Mouse (Mus musculus): ENCODE data around the gene Tmem201. TPM values are rescaled to one million over a fixed set of nuclear protein-coding genes. Genes with fewer than 3 reads are reported as not detected.

The Tmem201 gene
- polyA plus RNA-seq, 1 experiment from 2014 or later, result 52.1 TPM

GRCm38 (mm10) chr4:149739478-149739877 is 1.6 kb upstream of the Tmem201 start:
- no peak overlapping the region for H3K27ac ChIP-seq
- DNase-seq (ENCODE audit: low spot score), result no peak
- peaks cover 47% of the 10 kb centered on the region for H3K36me3 ChIP-seq
- 81% methylated on average over 5 of the region's 5 CpGs for WGBS
- H3K4me1 ChIP-seq, result peaks cover 35% of the 10 kb centered on the region
- H3K27me3 ChIP-seq (ENCODE audit: low read depth, poor library complexity, severe bottlenecking), result no peaks in the 10 kb centered on the region
- no peaks in the 10 kb centered on the region for H3K9me3 ChIP-seq (replicated peaks)
- H3K4me3 ChIP-seq, result no peak overlapping the region

- peak overlapping the region; percentile 88 for H3K4me3 ChIP-seq
- peaks cover 36% of the 10 kb centered on the region for H3K36me3 ChIP-seq
- no peak for DNase-seq (ENCODE audit: low spot score)
- no peaks in the 10 kb centered on the region for H3K27me3 ChIP-seq (ENCODE audit: low read depth, poor library complexity, severe bottlenecking)
- H3K9me3 ChIP-seq (replicated peaks), result no peaks in the 10 kb centered on the region
- H3K27ac ChIP-seq, result peak overlapping the region; percentile 96; the same call in 1 of the 2 replicates
- WGBS, result 49% methylated on average over 4 of the region's 4 CpGs
- peaks cover 60% of the 10 kb centered on the region for H3K4me1 ChIP-seq
These were observed 1.3 kb downstream of the Tmem201 start for GRCm38 (mm10) chr4:149736581-149736980.

- H3K9me3 ChIP-seq (replicated peaks), result no peaks in the 10 kb centered on the region
- H3K27me3 ChIP-seq (ENCODE audit: low read depth, poor library complexity, severe bottlenecking), result no peaks in the 10 kb centered on the region
- no peak for DNase-seq (ENCODE audit: low spot score)
- WGBS, result 89% methylated on average over 5 of the region's 5 CpGs
- peaks cover 61% of the 10 kb centered on the region for H3K4me1 ChIP-seq
- peak overlapping the region; percentile 88; the same call in 1 of the 2 replicates for H3K4me3 ChIP-seq
- H3K27ac ChIP-seq, result no peak overlapping the region
- H3K36me3 ChIP-seq, result peaks cover 39% of the 10 kb centered on the region
These were observed 2.1 kb downstream of the Tmem201 start for GRCm38 (mm10) chr4:149735624-149736250.

- Histone ChIP-seq H3K4me3 (0 out of 2 replicates have a peak overlapping the region, but pooled peaks have one; percentile 9), H3K27ac (0 out of 2 replicates have a peak overlapping the region, but pooled peaks have one; percentile 11), H3K27me3 (ENCODE audit: low read depth, poor library complexity, severe bottlenecking) (no peaks in the 10 kb centered on the region), H3K9me3 (replicated peaks) (no peaks in the 10 kb centered on the region), H3K36me3 (peaks cover 48% of the 10 kb centered on the region), H3K4me1 (peaks cover 63% of the 10 kb centered on the region)
- WGBS, result 87% methylated on average over 10 of the region's 10 CpGs
- DNase-seq (ENCODE audit: low spot score), result no peak
These were observed 2.9 kb downstream of the Tmem201 start for GRCm38 (mm10) chr4:149734730-149735475.

- Histone ChIP-seq H3K4me3 (no peak overlapping the region), H3K27me3 (ENCODE audit: low read depth, poor library complexity, severe bottlenecking) (no peaks in the 10 kb centered on the region), H3K9me3 (replicated peaks) (no peaks in the 10 kb centered on the region), H3K36me3 (peaks cover 54% of the 10 kb centered on the region), H3K4me1 (peaks cover 68% of the 10 kb centered on the region), H3K27ac (0 out of 2 replicates have a peak overlapping the region, but pooled peaks have one; percentile 50)
- DNase-seq (ENCODE audit: low spot score), result no peak
- WGBS, result 88% methylated on average over 6 of the region's 6 CpGs
These were observed 3.6 kb downstream of the Tmem201 start for GRCm38 (mm10) chr4:149734246-149734645.

- no peaks in the 10 kb centered on the region for H3K9me3 ChIP-seq (replicated peaks)
- peak overlapping the region; percentile 50; the same call in 1 of the 2 replicates for H3K27ac ChIP-seq
- H3K27me3 ChIP-seq (ENCODE audit: low read depth, poor library complexity, severe bottlenecking), result no peaks in the 10 kb centered on the region
- H3K4me1 ChIP-seq, result peaks cover 72% of the 10 kb centered on the region
- H3K4me3 ChIP-seq, result no peak overlapping the region
- 47% methylated on average over 6 of the region's 6 CpGs for WGBS
- DNase-seq (ENCODE audit: low spot score), result no peak
- peaks cover 59% of the 10 kb centered on the region for H3K36me3 ChIP-seq
These were observed 4.1 kb downstream of the Tmem201 start for GRCm38 (mm10) chr4:149733748-149734147.

GRCm38 (mm10) chr4:149732800-149733199 is 5.0 kb downstream of the Tmem201 start:
- WGBS, result 88% methylated on average over 10 of the region's 10 CpGs
- H3K9me3 ChIP-seq (replicated peaks), result no peaks in the 10 kb centered on the region
- no peak for DNase-seq (ENCODE audit: low spot score)
- H3K27ac ChIP-seq, result no peak overlapping the region; the same call in 1 of the 2 replicates
- H3K4me3 ChIP-seq, result no peak overlapping the region
- H3K36me3 ChIP-seq, result peaks cover 69% of the 10 kb centered on the region
- no peaks in the 10 kb centered on the region for H3K27me3 ChIP-seq (ENCODE audit: low read depth, poor library complexity, severe bottlenecking)
- H3K4me1 ChIP-seq, result peaks cover 66% of the 10 kb centered on the region

GRCm38 (mm10) chr4:149732313-149732712 is 5.5 kb downstream of the Tmem201 start:
- WGBS, result 93% methylated on average over 3 of the region's 3 CpGs
- Histone ChIP-seq H3K27ac (no peak overlapping the region; the same call in 1 of the 2 replicates), H3K4me1 (peaks cover 66% of the 10 kb centered on the region), H3K36me3 (peaks cover 73% of the 10 kb centered on the region), H3K27me3 (ENCODE audit: low read depth, poor library complexity, severe bottlenecking) (no peaks in the 10 kb centered on the region), H3K4me3 (no peak overlapping the region), H3K9me3 (replicated peaks) (no peaks in the 10 kb centered on the region)
- no peak for DNase-seq (ENCODE audit: low spot score)

GRCm38 (mm10) chr4:149730827-149731226 is 7.0 kb downstream of the Tmem201 start:
- peaks cover 86% of the 10 kb centered on the region for H3K36me3 ChIP-seq
- no peaks in the 10 kb centered on the region for H3K9me3 ChIP-seq (replicated peaks)
- no peak overlapping the region for H3K27ac ChIP-seq
- WGBS, result 82% methylated on average over 7 of the region's 7 CpGs
- no peak overlapping the region for H3K4me3 ChIP-seq
- peaks cover 55% of the 10 kb centered on the region for H3K4me1 ChIP-seq
- no peaks in the 10 kb centered on the region for H3K27me3 ChIP-seq (ENCODE audit: low read depth, poor library complexity, severe bottlenecking)
- no peak for DNase-seq (ENCODE audit: low spot score)

- Histone ChIP-seq H3K27me3 (ENCODE audit: low read depth, poor library complexity, severe bottlenecking) (no peaks in the 10 kb centered on the region), H3K27ac (no peak overlapping the region; the same call in 1 of the 2 replicates), H3K4me3 (no peak overlapping the region), H3K4me1 (peaks cover 38% of the 10 kb centered on the region), H3K9me3 (replicated peaks) (no peaks in the 10 kb centered on the region), H3K36me3 (peaks cover 90% of the 10 kb centered on the region)
- DNase-seq (ENCODE audit: low spot score), result no peak
- 91% methylated on average over 8 of the region's 8 CpGs for WGBS
These were observed 9.0 kb downstream of the Tmem201 start for GRCm38 (mm10) chr4:149728810-149729209.

- Histone ChIP-seq H3K4me1 (peaks cover 26% of the 10 kb centered on the region), H3K4me3 (no peak overlapping the region), H3K36me3 (peaks cover 99% of the 10 kb centered on the region), H3K9me3 (replicated peaks) (no peaks in the 10 kb centered on the region), H3K27me3 (ENCODE audit: low read depth, poor library complexity, severe bottlenecking) (no peaks in the 10 kb centered on the region), H3K27ac (no peak overlapping the region)
- DNase-seq (ENCODE audit: low spot score), result no peak
- WGBS, result 94% methylated on average over 5 of the region's 5 CpGs
These were observed 10.2 kb downstream of the Tmem201 start for GRCm38 (mm10) chr4:149727636-149728035.

GRCm38 (mm10) chr4:149725661-149726350 is 12.0 kb downstream of the Tmem201 start:
- WGBS, result 77% methylated on average over 15 of the region's 15 CpGs
- no peak overlapping the region for H3K4me3 ChIP-seq
- H3K9me3 ChIP-seq (replicated peaks), result no peaks in the 10 kb centered on the region
- peak; percentile 71 for DNase-seq (ENCODE audit: low spot score)
- H3K36me3 ChIP-seq, result peaks cover 100% of the 10 kb centered on the region
- no peaks in the 10 kb centered on the region for H3K27me3 ChIP-seq (ENCODE audit: low read depth, poor library complexity, severe bottlenecking)
- H3K27ac ChIP-seq, result no peak overlapping the region
- peaks cover 18% of the 10 kb centered on the region for H3K4me1 ChIP-seq
